Mouse (Mus musculus) E14TG2a.4 (cell line): ENCODE results near the gene Creb3l4.

Experiments
- H3K27me3 ChIP-seq: 2 replicates; pipeline ENCODE4 v1.6.1; 2014; ENCODE audit warnings: low read length, control low read depth; ENCODE audit not compliant: insufficient read depth
- H3K36me3 ChIP-seq: 2 replicates; pipeline ENCODE4 v1.6.1; 2014; ENCODE audit warnings: low read length, control low read depth; ENCODE audit not compliant: insufficient read depth
- H3K4me1 ChIP-seq: replicated peaks from 2 replicates; pipeline ENCODE4 v1.6.1; 2014; ENCODE audit warnings: low read depth, low read length, control low read depth
- H3K4me3 ChIP-seq: replicated peaks from 2 replicates; pipeline ENCODE4 v1.5.1; 2014; ENCODE audit warnings: mild to moderate bottlenecking, low read length
- H3K9me3 ChIP-seq: 2 replicates; pipeline ENCODE4 v1.6.1; 2014; ENCODE audit warnings: low read length, control low read depth
- CTCF ChIP-seq: conservative IDR thresholded peaks from 2 replicates; pipeline ENCODE4 v1.5.1; 2014; ENCODE audit warnings: low read length
- NANOG ChIP-seq: IDR thresholded peaks from 2 replicates; pipeline ENCODE4 v1.6.1; 2014; ENCODE audit warnings: borderline replicate concordance, low read length, mixed read lengths
- POU5F1 ChIP-seq: IDR thresholded peaks from 2 replicates; pipeline ENCODE4 v1.6.1; 2014; ENCODE audit warnings: low read length, borderline replicate concordance

Gene Creb3l4

GRCm38 (mm10) chr3:90212723-90213122, 30.6 kb downstream of the Creb3l4 start:
- Histone ChIP-seq H3K27me3 (no peaks in the 10 kb centered on the region), H3K36me3 (peaks cover 54% of the 10 kb centered on the region), H3K4me3 (peak overlapping the region; percentile 93), H3K9me3 (no peaks in the 10 kb centered on the region), H3K4me1 (peaks cover 69% of the 10 kb centered on the region)
- no peak for TF ChIP-seq POU5F1
- TF ChIP-seq CTCF = no peak
- no peak for TF ChIP-seq NANOG

GRCm38 (mm10) chr3:90211475-90212398, 31.6 kb downstream of the Creb3l4 start:
- H3K4me1 ChIP-seq = peaks cover 71% of the 10 kb centered on the region
- H3K4me3 ChIP-seq = peak overlapping the region; percentile 93
- H3K36me3 ChIP-seq = peaks cover 60% of the 10 kb centered on the region
- no peaks in the 10 kb centered on the region for H3K27me3 ChIP-seq
- no peaks in the 10 kb centered on the region for H3K9me3 ChIP-seq
- TF ChIP-seq NANOG = no peak
- TF ChIP-seq POU5F1 = no peak

DNA sequence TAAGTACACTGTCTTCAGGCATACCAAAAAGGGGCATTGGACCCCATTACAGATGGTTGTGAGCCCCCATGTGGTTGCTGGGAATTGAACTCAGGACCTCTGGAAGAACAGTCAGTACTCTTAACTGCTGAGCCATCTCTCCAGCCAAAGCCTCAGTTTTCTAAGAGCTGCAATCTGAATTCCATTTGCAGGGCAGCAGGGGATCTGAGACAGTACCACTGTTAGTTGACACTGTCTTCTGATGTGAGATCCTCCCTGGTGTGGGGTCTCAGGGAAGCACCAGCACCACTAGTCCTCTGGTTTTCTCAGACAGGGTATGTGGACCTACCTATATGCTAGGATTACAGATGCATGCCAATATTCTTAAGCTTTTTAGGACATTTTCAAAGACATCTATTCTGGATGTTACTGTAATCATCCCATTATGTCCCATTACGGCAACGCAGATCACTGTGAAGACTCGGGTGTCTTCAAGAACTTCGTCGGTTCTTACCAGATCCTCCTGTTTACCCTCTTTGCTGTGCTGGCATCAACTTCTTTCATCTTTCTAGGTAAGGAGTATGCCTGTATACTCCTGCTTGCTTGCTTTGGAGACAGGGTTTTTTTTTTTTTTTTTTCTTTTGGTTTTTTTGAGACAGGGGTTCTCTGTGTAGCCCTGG, 33.3 kb downstream of the Creb3l4 start:
- peak overlapping the region; percentile 93 for H3K4me3 ChIP-seq

DNA sequence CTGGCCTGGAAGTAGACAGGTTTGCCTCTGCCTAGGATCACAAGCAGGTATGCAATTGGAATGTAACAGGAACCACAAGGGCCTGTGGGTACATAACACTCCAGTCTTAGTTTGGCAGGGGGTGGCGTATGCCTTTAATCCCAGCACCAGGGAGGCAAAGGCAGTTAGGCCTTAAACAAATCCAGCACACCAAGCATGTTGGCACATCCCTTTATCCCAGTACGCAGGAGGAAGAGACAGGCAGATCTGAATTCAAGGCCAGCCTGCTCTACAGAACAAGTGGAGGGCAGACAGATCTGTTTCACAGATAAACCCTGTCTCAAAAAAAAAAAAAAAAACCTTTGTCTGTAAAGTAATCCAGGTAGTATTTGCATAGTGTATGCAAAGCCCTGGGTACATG, 34.6 kb downstream of the Creb3l4 start:
- Histone ChIP-seq H3K9me3 (no peaks in the 10 kb centered on the region), H3K4me1 (peaks cover 54% of the 10 kb centered on the region), H3K4me3 (no peak overlapping the region), H3K27me3 (no peaks in the 10 kb centered on the region), H3K36me3 (peaks cover 65% of the 10 kb centered on the region)
- no peak for TF ChIP-seq POU5F1

More for the DNA sequence above, 33.3 kb downstream of the Creb3l4 start:
- Histone ChIP-seq H3K4me1 (peaks cover 65% of the 10 kb centered on the region), H3K9me3 (no peaks in the 10 kb centered on the region), H3K27me3 (no peaks in the 10 kb centered on the region), H3K36me3 (peaks cover 65% of the 10 kb centered on the region)
- no peak for TF ChIP-seq POU5F1
- no peak for TF ChIP-seq NANOG
- no peak for TF ChIP-seq CTCF

- Histone ChIP-seq H3K9me3 (no peaks in the 10 kb centered on the region), H3K27me3 (no peaks in the 10 kb centered on the region), H3K4me1 (peaks cover 26% of the 10 kb centered on the region), H3K4me3 (no peak overlapping the region), H3K36me3 (peaks cover 30% of the 10 kb centered on the region)
- no peak for TF ChIP-seq CTCF
- TF ChIP-seq NANOG = no peak
- no peak for TF ChIP-seq POU5F1
Observed at GRCm38 (mm10) chr3:90204582-90204981, 38.7 kb downstream of the Creb3l4 start.

- Histone ChIP-seq H3K36me3 (peaks cover 20% of the 10 kb centered on the region), H3K9me3 (no peaks in the 10 kb centered on the region), H3K27me3 (no peaks in the 10 kb centered on the region), H3K4me1 (peaks cover 16% of the 10 kb centered on the region), H3K4me3 (no peak overlapping the region)
- no peak for TF ChIP-seq POU5F1
- no peak for TF ChIP-seq CTCF
- TF ChIP-seq NANOG = no peak
Observed at GRCm38 (mm10) chr3:90203619-90204018, 39.7 kb downstream of the Creb3l4 start.

DNA sequence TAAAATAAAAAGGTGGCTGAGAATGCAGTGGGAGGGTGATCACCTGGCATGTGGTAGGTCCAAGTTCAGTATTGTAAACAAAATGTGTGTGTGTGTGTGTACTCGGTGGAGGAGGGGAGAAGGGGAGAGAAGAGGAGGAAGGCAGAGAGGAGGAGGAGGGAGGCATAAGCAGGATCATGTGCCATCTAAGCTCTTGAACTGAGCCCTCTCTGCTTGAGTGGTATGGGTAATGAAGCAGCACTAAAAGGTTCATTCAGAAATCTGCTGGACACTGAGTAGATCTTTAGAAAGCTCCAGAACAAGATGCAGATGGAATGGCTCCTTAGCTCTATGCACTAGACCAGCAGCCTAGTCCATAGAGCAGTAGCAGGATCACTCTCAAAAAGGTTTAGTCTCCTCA, 40.4 kb downstream of the Creb3l4 start:
- H3K36me3 ChIP-seq = peaks cover 13% of the 10 kb centered on the region
- H3K4me3 ChIP-seq = no peak overlapping the region
- H3K9me3 ChIP-seq = no peaks in the 10 kb centered on the region
- no peaks in the 10 kb centered on the region for H3K27me3 ChIP-seq
- TF ChIP-seq NANOG (no peak), CTCF (no peak), POU5F1 (no peak)
- peaks cover 9% of the 10 kb centered on the region for H3K4me1 ChIP-seq

- Histone ChIP-seq H3K27me3 (no peaks in the 10 kb centered on the region), H3K36me3 (no peaks in the 10 kb centered on the region), H3K9me3 (no peaks in the 10 kb centered on the region), H3K4me3 (no peak overlapping the region), H3K4me1 (no peaks in the 10 kb centered on the region)
- TF ChIP-seq POU5F1 = no peak
- no peak for TF ChIP-seq NANOG
- TF ChIP-seq CTCF = no peak
Observed at GRCm38 (mm10) chr3:90197548-90197947, 45.8 kb downstream of the Creb3l4 start.
